Mouse (Mus musculus) kidney, adult 11 months (tissue): ENCODE measurements at regions not wholly inside any gene's neighbourhood (a gene's known extent, or its start where the extent isn't known, plus 50 kb on each side); places are given as distances from the start of the nearest gene placed in this dataset.

Experiments
- DNase-seq: peaks from one replicate; pipeline ENCODE4 v3.0.0; 2022

- no peak for DNase-seq
Measured at GRCm38 (mm10) chr2:19049877-19050731, 52.0 kb downstream of the 4930426L09Rik start.

- no peak for DNase-seq
Measured at GRCm38 (mm10) chr2:19055500-19055899, 57.4 kb downstream of the 4930426L09Rik start.

- DNase-seq, result no peak
Measured at GRCm38 (mm10) chr2:19057859-19058258, 59.7 kb downstream of the 4930426L09Rik start.

- no peak for DNase-seq
Measured at GRCm38 (mm10) chr2:19058765-19059164, 60.6 kb downstream of the 4930426L09Rik start.

- DNase-seq, result no peak
Measured at GRCm38 (mm10) chr2:19059246-19059645, 61.1 kb downstream of the 4930426L09Rik start.

- no peak for DNase-seq
Measured at GRCm38 (mm10) chr2:19060218-19060915, 62.2 kb downstream of the 4930426L09Rik start.

GRCm38 (mm10) chr2:19064560-19065362 lies 66.6 kb downstream of the 4930426L09Rik start:
- peak; percentile 12 for DNase-seq

GRCm38 (mm10) chr2:19065511-19065910 lies 67.4 kb downstream of the 4930426L09Rik start:
- DNase-seq, result no peak

GRCm38 (mm10) chr2:19068161-19068560 lies 70.0 kb downstream of the 4930426L09Rik start:
- no peak for DNase-seq

GRCm38 (mm10) chr2:19083816-19084215 lies 85.7 kb downstream of the 4930426L09Rik start:
- DNase-seq, result no peak

GRCm38 (mm10) chr2:19085105-19085504 lies 87.0 kb downstream of the 4930426L09Rik start:
- no peak for DNase-seq

- no peak for DNase-seq
Measured at GRCm38 (mm10) chr2:19086167-19086566, 88.0 kb downstream of the 4930426L09Rik start.

GRCm38 (mm10) chr2:19086621-19087020 lies 88.5 kb downstream of the 4930426L09Rik start:
- DNase-seq, result peak; percentile 59

- no peak for DNase-seq
Measured at GRCm38 (mm10) chr2:19099384-19099783, 99.7 kb upstream of the Armc3 start.

GRCm38 (mm10) chr2:19108753-19109152 lies 90.3 kb upstream of the Armc3 start:
- no peak for DNase-seq

GRCm38 (mm10) chr2:19119871-19120270 lies 79.2 kb upstream of the Armc3 start:
- DNase-seq, result no peak

GRCm38 (mm10) chr2:19132864-19133263 lies 66.2 kb upstream of the Armc3 start:
- no peak for DNase-seq

GRCm38 (mm10) chr2:19142586-19142985 lies 56.5 kb upstream of the Armc3 start:
- peak; percentile 39 for DNase-seq

- DNase-seq, result no peak
Measured at GRCm38 (mm10) chr2:19145412-19145811, 53.7 kb upstream of the Armc3 start.

GRCm38 (mm10) chr2:19145881-19146280 lies 53.2 kb upstream of the Armc3 start:
- peak; percentile 46 for DNase-seq

- DNase-seq, result peak; percentile 6
Measured at GRCm38 (mm10) chr2:19146289-19146688, 52.8 kb upstream of the Armc3 start.

- peak; percentile 9 for DNase-seq
Measured at GRCm38 (mm10) chr2:19148812-19149211, 50.3 kb upstream of the Armc3 start.
